Mouse (Mus musculus) spleen, adult 2 months (tissue): ENCODE measurements around the gene Cd248.

Experiments
- CTCF ChIP-seq: fragments of 200-500 bp; IDR thresholded peaks from 2 replicates; pipeline ENCODE4 v1.5.1; 2011; ENCODE audit warnings: mild to moderate bottlenecking, inconsistent platforms; ENCODE audit not compliant: insufficient read depth, insufficient read length, insufficient replicate concordance; ENCODE audit errors: extremely low read depth
- POLR2A ChIP-seq: fragments of 200-500 bp; IDR thresholded peaks from 2 replicates; pipeline ENCODE4 v1.6.1; 2011; ENCODE audit warnings: low read depth, low read length, inconsistent platforms

- TF ChIP-seq CTCF (no peak), POLR2A (no peak)
These were observed 40.8 kb downstream of the Cd248 start for GRCm38 (mm10) chr19:5108702-5109101.
